Mouse (Mus musculus): ENCODE measurements around the gene Cdk11b.

DNA sequence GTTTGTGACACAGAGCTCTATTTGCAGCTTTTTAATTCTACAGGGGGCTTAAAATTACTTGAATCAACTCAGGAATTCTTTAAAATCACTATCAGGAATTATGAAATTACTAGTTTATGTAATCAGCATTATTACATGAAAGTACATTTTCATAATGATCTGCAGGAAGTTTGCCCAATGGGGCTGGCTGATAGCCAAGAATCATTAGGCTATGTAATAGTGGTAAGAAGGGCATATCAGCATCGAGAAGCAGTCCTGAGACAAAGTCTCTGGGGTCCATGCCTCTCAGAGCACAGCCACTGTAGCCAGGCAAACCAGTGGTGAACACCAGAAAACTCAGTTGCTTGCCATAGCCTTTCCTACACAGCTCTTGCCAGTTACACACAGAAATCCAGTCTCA lies 30.9 kb upstream of the Cdk11b start:
- TF ChIP-seq CTCF (IDR thresholded peaks at IDR 0.05; ENCODE audit: control insufficient read depth, insufficient read depth, low read length) (no peak), POLR2A (IDR thresholded peaks at IDR 0.05; ENCODE audit: borderline replicate concordance, control insufficient read depth, low read depth, low read length) (no peak)
